Mouse (Mus musculus): ENCODE data around the gene Reps2. TPM values are rescaled to one million over a fixed set of nuclear protein-coding genes. Genes with fewer than 3 reads are reported as not detected.

Reps2 gene
- total and polyA plus RNA-seq, 3 experiments: 0.40 to 18.3 (median 11.3) TPM

- H3K9me3 ChIP-seq (replicated peaks): no peaks in the 10 kb centered on the region
- TF ChIP-seq CTCF (IDR thresholded peaks at IDR 0.05; ENCODE audit: low read depth, low read length) (no peak), TAL1 (conservative IDR thresholded peaks at IDR 0.05; ENCODE audit: low read depth, low read length) (no peak), GATA1 (IDR thresholded peaks at IDR 0.05; ENCODE audit: borderline replicate concordance, low read length) (no peak), POLR2AphosphoS5 (IDR thresholded peaks at IDR 0.05; ENCODE audit: insufficient replicate concordance, low read depth, low read length) (no peak), GATA2 (IDR thresholded peaks at IDR 0.05; ENCODE audit: borderline replicate concordance, low read depth, low read length) (no peak)
- no peaks in the 10 kb centered on the region for H3K27me3 ChIP-seq (ENCODE audit: insufficient read depth, low read length)
- no peak overlapping the region for H3K4me3 ChIP-seq (ENCODE audit: low read depth, low read length)
- no peak for ATAC-seq (ENCODE audit: extremely low read depth, insufficient number of reproducible peaks, low FRiP score, poor library complexity, severe bottlenecking)
- H3K4me1 ChIP-seq (ENCODE audit: insufficient read depth, low read depth, low read length): no peaks in the 10 kb centered on the region
- DNase-seq (ENCODE audit: low spot score): no peak
- H3K36me3 ChIP-seq (replicated peaks): peaks cover 3% of the 10 kb centered on the region
These were observed 142.5 kb downstream of the Reps2 start for GRCm38 (mm10) chrX:162500962-162501361.

- H3K4me3 ChIP-seq (ENCODE audit: low read depth, low read length): no peak overlapping the region
- TF ChIP-seq POLR2AphosphoS5 (IDR thresholded peaks at IDR 0.05; ENCODE audit: insufficient replicate concordance, low read depth, low read length) (no peak), GATA1 (IDR thresholded peaks at IDR 0.05; ENCODE audit: borderline replicate concordance, low read length) (no peak), TAL1 (conservative IDR thresholded peaks at IDR 0.05; ENCODE audit: low read depth, low read length) (no peak)
- ATAC-seq (ENCODE audit: extremely low read depth, insufficient number of reproducible peaks, low FRiP score, poor library complexity, severe bottlenecking): no peak
- H3K27me3 ChIP-seq (ENCODE audit: insufficient read depth, low read length): no peaks in the 10 kb centered on the region
- no peaks in the 10 kb centered on the region for H3K4me1 ChIP-seq (ENCODE audit: insufficient read depth, low read depth, low read length)
- H3K9me3 ChIP-seq (replicated peaks): no peaks in the 10 kb centered on the region
- DNase-seq (ENCODE audit: low spot score): no peak
- no peaks in the 10 kb centered on the region for H3K36me3 ChIP-seq (replicated peaks)
These were observed 147.0 kb downstream of the Reps2 start for GRCm38 (mm10) chrX:162496485-162496884.

GRCm38 (mm10) chrX:162488630-162489029, 154.8 kb downstream of the Reps2 start:
- DNase-seq (ENCODE audit: low spot score) (no peak), ATAC-seq (ENCODE audit: extremely low read depth, insufficient number of reproducible peaks, low FRiP score, poor library complexity, severe bottlenecking) (no peak)
- TF ChIP-seq TAL1 (conservative IDR thresholded peaks at IDR 0.05; ENCODE audit: low read depth, low read length) (no peak), POLR2AphosphoS5 (IDR thresholded peaks at IDR 0.05; ENCODE audit: insufficient replicate concordance, low read depth, low read length) (no peak), GATA1 (IDR thresholded peaks at IDR 0.05; ENCODE audit: borderline replicate concordance, low read length) (no peak), GATA2 (IDR thresholded peaks at IDR 0.05; ENCODE audit: borderline replicate concordance, low read depth, low read length) (no peak), CTCF (IDR thresholded peaks at IDR 0.05; ENCODE audit: low read depth, low read length) (no peak)
- Histone ChIP-seq H3K9me3 (replicated peaks) (no peaks in the 10 kb centered on the region), H3K27me3 (ENCODE audit: insufficient read depth, low read length) (no peaks in the 10 kb centered on the region), H3K36me3 (replicated peaks) (no peaks in the 10 kb centered on the region), H3K4me3 (ENCODE audit: low read depth, low read length) (no peak overlapping the region), H3K4me1 (ENCODE audit: insufficient read depth, low read depth, low read length) (no peaks in the 10 kb centered on the region)

- no peak for TF ChIP-seq GATA1 (IDR thresholded peaks at IDR 0.05; ENCODE audit: borderline replicate concordance, low read length)
- TF ChIP-seq TAL1 (conservative IDR thresholded peaks at IDR 0.05; ENCODE audit: low read depth, low read length): no peak
- TF ChIP-seq GATA2 (IDR thresholded peaks at IDR 0.05; ENCODE audit: borderline replicate concordance, low read depth, low read length): no peak
- no peak for TF ChIP-seq POLR2AphosphoS5 (IDR thresholded peaks at IDR 0.05; ENCODE audit: insufficient replicate concordance, low read depth, low read length)
- TF ChIP-seq CTCF (IDR thresholded peaks at IDR 0.05; ENCODE audit: low read depth, low read length): no peak
- Histone ChIP-seq H3K9me3 (replicated peaks) (no peaks in the 10 kb centered on the region), H3K4me1 (ENCODE audit: insufficient read depth, low read depth, low read length) (no peaks in the 10 kb centered on the region), H3K27me3 (ENCODE audit: insufficient read depth, low read length) (no peaks in the 10 kb centered on the region), H3K36me3 (replicated peaks) (no peaks in the 10 kb centered on the region), H3K4me3 (ENCODE audit: low read depth, low read length) (no peak overlapping the region)
- DNase-seq (ENCODE audit: low spot score): no peak
- no peak for ATAC-seq (ENCODE audit: extremely low read depth, insufficient number of reproducible peaks, low FRiP score, poor library complexity, severe bottlenecking)
These were observed 155.7 kb downstream of the Reps2 start for GRCm38 (mm10) chrX:162487734-162488133.

GRCm38 (mm10) chrX:162470213-162470612, 173.2 kb downstream of the Reps2 start:
- ATAC-seq (ENCODE audit: extremely low read depth, insufficient number of reproducible peaks, low FRiP score, poor library complexity, severe bottlenecking) (peak; percentile 45; the same call in 1 of the 2 replicates), DNase-seq (ENCODE audit: low spot score) (no peak)
- TF ChIP-seq GATA1 (IDR thresholded peaks at IDR 0.05; ENCODE audit: borderline replicate concordance, low read length) (no peak), TAL1 (conservative IDR thresholded peaks at IDR 0.05; ENCODE audit: low read depth, low read length) (no peak), POLR2AphosphoS5 (IDR thresholded peaks at IDR 0.05; ENCODE audit: insufficient replicate concordance, low read depth, low read length) (no peak), GATA2 (IDR thresholded peaks at IDR 0.05; ENCODE audit: borderline replicate concordance, low read depth, low read length) (no peak), CTCF (IDR thresholded peaks at IDR 0.05; ENCODE audit: low read depth, low read length) (no peak)
- Histone ChIP-seq H3K9me3 (replicated peaks) (no peaks in the 10 kb centered on the region), H3K4me3 (ENCODE audit: low read depth, low read length) (no peak overlapping the region), H3K27me3 (ENCODE audit: insufficient read depth, low read length) (no peaks in the 10 kb centered on the region), H3K4me1 (ENCODE audit: insufficient read depth, low read depth, low read length) (no peaks in the 10 kb centered on the region), H3K36me3 (replicated peaks) (no peaks in the 10 kb centered on the region)

GRCm38 (mm10) chrX:162462156-162462555, 181.3 kb downstream of the Reps2 start:
- no peaks in the 10 kb centered on the region for H3K9me3 ChIP-seq (replicated peaks)
- H3K36me3 ChIP-seq (replicated peaks): no peaks in the 10 kb centered on the region
- TF ChIP-seq TAL1 (conservative IDR thresholded peaks at IDR 0.05; ENCODE audit: low read depth, low read length) (no peak), POLR2AphosphoS5 (IDR thresholded peaks at IDR 0.05; ENCODE audit: insufficient replicate concordance, low read depth, low read length) (no peak), CTCF (IDR thresholded peaks at IDR 0.05; ENCODE audit: low read depth, low read length) (no peak), GATA1 (IDR thresholded peaks at IDR 0.05; ENCODE audit: borderline replicate concordance, low read length) (no peak)
- H3K4me1 ChIP-seq (ENCODE audit: insufficient read depth, low read depth, low read length): no peaks in the 10 kb centered on the region
- H3K27me3 ChIP-seq (ENCODE audit: insufficient read depth, low read length): no peaks in the 10 kb centered on the region
- no peak for ATAC-seq (ENCODE audit: extremely low read depth, insufficient number of reproducible peaks, low FRiP score, poor library complexity, severe bottlenecking)
- no peak overlapping the region for H3K4me3 ChIP-seq (ENCODE audit: low read depth, low read length)
- DNase-seq (ENCODE audit: low spot score): no peak

GRCm38 (mm10) chrX:162456445-162456844, 187.0 kb downstream of the Reps2 start:
- ATAC-seq (ENCODE audit: extremely low read depth, insufficient number of reproducible peaks, low FRiP score, poor library complexity, severe bottlenecking) (no peak), DNase-seq (ENCODE audit: low spot score) (no peak)
- H3K27me3 ChIP-seq (ENCODE audit: insufficient read depth, low read length): no peaks in the 10 kb centered on the region
- no peaks in the 10 kb centered on the region for H3K9me3 ChIP-seq (replicated peaks)
- H3K36me3 ChIP-seq (replicated peaks): no peaks in the 10 kb centered on the region
- no peak overlapping the region for H3K4me3 ChIP-seq (ENCODE audit: low read depth, low read length)
- TF ChIP-seq TAL1 (conservative IDR thresholded peaks at IDR 0.05; ENCODE audit: low read depth, low read length) (no peak), POLR2AphosphoS5 (IDR thresholded peaks at IDR 0.05; ENCODE audit: insufficient replicate concordance, low read depth, low read length) (no peak), GATA1 (IDR thresholded peaks at IDR 0.05; ENCODE audit: borderline replicate concordance, low read length) (no peak), GATA2 (IDR thresholded peaks at IDR 0.05; ENCODE audit: borderline replicate concordance, low read depth, low read length) (no peak), CTCF (IDR thresholded peaks at IDR 0.05; ENCODE audit: low read depth, low read length) (no peak)
- H3K4me1 ChIP-seq (ENCODE audit: insufficient read depth, low read depth, low read length): no peaks in the 10 kb centered on the region
